Mouse (Mus musculus) naive thymus-derived CD4-positive, alpha-beta T cell, adult 5 months (primary cell): ENCODE results near the gene 2610528A11Rik. TPM values are rescaled to one million over a fixed set of nuclear protein-coding genes. Genes with fewer than 3 reads are reported as not detected.

Source experiments
- polyA plus RNA-seq: library from polyadenylated mRNA; unstranded; fragments of 100-300 nt; shearing (Covaris generic); gene quantifications from one replicate; pipeline ENCODE4 v1.2.1, GENCODE M21; 2017

The 2610528A11Rik gene
- not detected for polyA plus RNA-seq

DNA sequence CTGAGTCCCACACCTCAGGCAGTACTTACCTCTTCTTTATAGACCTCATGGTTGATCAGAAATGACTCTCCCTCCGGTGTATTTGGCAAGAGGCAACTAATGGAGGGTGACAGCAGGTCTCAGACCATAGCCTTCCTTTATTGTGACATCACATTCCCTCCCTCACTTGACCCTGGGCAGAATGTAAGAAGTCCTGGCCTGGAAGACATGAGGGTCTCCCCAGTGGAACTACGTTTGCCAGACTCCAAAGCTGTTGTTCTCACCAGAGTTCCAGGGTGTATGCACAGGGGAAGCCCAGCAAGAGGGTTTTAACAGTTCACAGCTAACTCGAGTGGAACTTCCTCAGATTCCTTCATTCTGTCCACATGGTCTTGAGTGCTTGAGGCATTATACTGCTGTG, at the start of gene 2610528A11Rik:
Gene 2610528A11Rik, minus strand, starts transcription at position 101 of the 400 bp plus-strand sequence.

GRCm38 (mm10) chr14:37135127-37135593, 21.3 kb upstream of the 2610528A11Rik start, which contains the start of gene Ghitm:
Ghitm (minus strand) TSS chr14:37135272.

DNA sequence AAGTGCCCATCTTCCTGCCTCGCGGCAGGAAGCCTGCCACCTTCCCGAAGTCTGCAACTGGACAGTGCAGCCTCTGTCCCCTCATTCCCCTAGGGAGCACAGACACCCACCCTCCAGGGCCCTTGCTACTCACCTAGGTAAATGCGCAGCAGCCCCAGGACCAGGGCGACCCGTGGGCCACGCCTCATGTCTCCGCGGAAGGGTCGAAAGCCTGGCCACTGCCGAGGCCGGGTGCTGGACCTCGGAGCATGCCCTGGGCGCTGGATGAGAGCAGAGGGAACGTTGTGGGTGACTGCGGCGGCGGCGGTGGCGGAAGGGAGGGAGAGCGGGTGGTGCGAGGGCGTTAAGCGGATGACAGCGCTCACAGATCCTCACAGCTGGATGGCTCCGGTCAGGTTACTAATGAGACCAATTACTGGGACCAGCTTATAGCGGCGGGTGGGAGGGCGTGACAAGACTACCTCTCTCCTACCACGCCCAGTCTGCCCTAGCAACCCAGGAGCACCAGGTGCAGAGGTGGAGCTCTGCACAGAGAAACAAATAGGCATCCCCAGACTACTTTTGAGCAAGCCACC, 15.8 kb downstream of the 2610528A11Rik start, which contains the start of gene Cdhr1:
Gene Cdhr1, minus strand, starts transcription at position 392 of the 575 bp plus-strand sequence.

DNA sequence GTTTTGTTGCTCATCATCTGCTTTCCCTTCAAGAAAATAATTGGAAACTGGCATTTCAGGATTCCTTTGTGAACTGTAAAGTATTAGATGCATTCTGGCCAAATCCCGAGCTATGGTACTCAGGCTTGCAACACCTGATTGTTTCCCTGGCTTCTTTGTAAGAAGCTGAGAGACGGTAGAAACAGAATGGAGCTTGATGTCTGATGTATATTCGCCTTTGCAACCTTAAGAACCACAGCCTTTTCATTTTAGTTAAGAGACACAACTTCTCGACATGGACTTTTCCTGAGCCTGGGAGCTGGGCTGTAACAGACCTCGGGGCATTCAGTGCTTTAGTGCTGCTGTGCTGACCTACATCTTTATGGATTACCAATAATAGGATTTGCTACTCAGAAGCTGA, 46.2 kb downstream of the 2610528A11Rik start, which contains the start of gene Lrit2:
Gene Lrit2, plus strand, starts transcription at position 301 of the 400 bp plus-strand sequence.

Other genes with a start within 250 kb of the 2610528A11Rik start
- 53.2 TPM for gene Ccser2, start 145.2 kb downstream of the 2610528A11Rik start, polyA plus RNA-seq
- 0.07 TPM for gene Rgr, start 65.1 kb downstream of the 2610528A11Rik start, polyA plus RNA-seq
- not detected for gene Lrit1, start 59.2 kb downstream of the 2610528A11Rik start, polyA plus RNA-seq
- not detected for gene Lrit2, start 46.1 kb downstream of the 2610528A11Rik start, polyA plus RNA-seq
- gene Cdhr1, start 15.7 kb downstream of the 2610528A11Rik start, polyA plus RNA-seq, result not detected
- gene Ghitm, start 21.2 kb upstream of the 2610528A11Rik start, polyA plus RNA-seq, result 287 TPM